Mouse (Mus musculus): ENCODE measurements around the gene Gzmd. TPM values are rescaled to one million over a fixed set of nuclear protein-coding genes. Genes with fewer than 3 reads are reported as not detected.
"Not testable (repeated sequence)": the region's sequence is repeated elsewhere in the genome, so short reads cannot be mapped to it uniquely, and the experiment has no call there.

Gzmd gene
- polyA plus RNA-seq (2014; fragmentation: Nextera tagmentation; extraction: Ambion mirVana) = not detected in 2 replicates

DNA sequence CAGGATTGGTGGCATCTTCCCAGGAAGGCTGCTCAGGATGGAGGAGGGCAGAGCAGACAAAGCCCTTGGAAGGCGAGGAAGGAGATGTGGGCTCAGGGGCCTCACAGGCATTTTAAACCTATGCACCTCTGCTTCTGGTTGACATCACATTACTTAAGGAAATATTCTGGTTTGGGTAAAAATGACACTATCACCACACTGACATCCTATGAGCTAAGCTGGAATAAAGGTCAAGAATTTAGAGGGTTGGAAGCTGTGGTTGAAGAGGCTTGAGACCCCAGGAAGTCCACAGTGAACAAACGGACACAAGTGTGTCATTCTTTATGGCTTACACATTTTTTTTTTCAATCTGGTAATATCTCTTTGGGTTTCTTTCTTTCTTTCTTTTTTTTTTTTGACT is at the start of gene Gzmd:
TSS of gene Gzmd (minus strand) at position 101 of the 400 bp plus-strand sequence.
- H3K4me3 ChIP-seq (ENCODE audit: low read depth, low read length) = not testable (repeated sequence)

DNA sequence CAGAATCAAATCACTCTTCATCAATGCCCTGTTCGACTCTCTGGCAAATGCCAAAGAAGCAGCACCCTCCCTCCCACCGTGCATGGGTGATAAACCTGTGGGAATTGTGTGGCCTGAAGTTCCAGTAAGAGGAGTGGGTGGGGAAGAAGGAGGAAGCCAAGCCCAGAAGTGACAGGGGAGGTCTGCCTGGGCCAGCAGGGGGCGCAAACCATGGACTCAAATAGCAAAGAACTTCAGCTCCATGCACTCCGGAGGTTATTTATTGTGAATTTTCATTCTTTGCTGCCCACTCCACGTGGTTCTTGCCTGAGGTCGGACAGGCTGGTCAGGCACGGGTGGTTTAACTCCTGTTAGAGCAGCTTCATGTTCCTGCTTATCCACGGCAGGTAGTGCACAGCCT is 45.2 kb upstream of the Gzmd start:
- not testable (repeated sequence) for H3K4me2 ChIP-seq (replicated peaks; ENCODE audit: low read depth, low read length); H3K27ac ChIP-seq (ENCODE audit: low read depth, low read length); H3K9me3 ChIP-seq (ENCODE audit: control insufficient read depth, low read length); H3K4me1 ChIP-seq (replicated peaks; ENCODE audit: control insufficient read depth, insufficient read depth, low read length); ATAC-seq (ENCODE audit: low FRiP score); H3K27me3 ChIP-seq (ENCODE audit: control insufficient read depth, insufficient read depth, low read length); H3K9ac ChIP-seq (ENCODE audit: low read depth, low read length); H3K36me3 ChIP-seq (ENCODE audit: control insufficient read depth, insufficient read depth, low read length); H3K4me3 ChIP-seq (ENCODE audit: low read depth, low read length)
- DNase-seq (ENCODE audit: low spot score) = peak; percentile 75
- 29% methylated on average over 8 of the region's 8 CpGs for WGBS

More for the DNA sequence above, at the start of gene Gzmd:
- not testable (repeated sequence) for H3K9ac ChIP-seq (ENCODE audit: low read depth, low read length); ATAC-seq (ENCODE audit: low FRiP score); H3K4me1 ChIP-seq (replicated peaks; ENCODE audit: control insufficient read depth, insufficient read depth, low read length); H3K9me3 ChIP-seq (ENCODE audit: control insufficient read depth, low read length); H3K4me2 ChIP-seq (replicated peaks; ENCODE audit: low read depth, low read length); H3K27ac ChIP-seq (ENCODE audit: low read depth, low read length); DNase-seq (ENCODE audit: low spot score); H3K36me3 ChIP-seq (ENCODE audit: control insufficient read depth, insufficient read depth, low read length); H3K27me3 ChIP-seq (ENCODE audit: control insufficient read depth, insufficient read depth, low read length)
- 86% methylated on average over 2 of the region's 2 CpGs for WGBS

DNA sequence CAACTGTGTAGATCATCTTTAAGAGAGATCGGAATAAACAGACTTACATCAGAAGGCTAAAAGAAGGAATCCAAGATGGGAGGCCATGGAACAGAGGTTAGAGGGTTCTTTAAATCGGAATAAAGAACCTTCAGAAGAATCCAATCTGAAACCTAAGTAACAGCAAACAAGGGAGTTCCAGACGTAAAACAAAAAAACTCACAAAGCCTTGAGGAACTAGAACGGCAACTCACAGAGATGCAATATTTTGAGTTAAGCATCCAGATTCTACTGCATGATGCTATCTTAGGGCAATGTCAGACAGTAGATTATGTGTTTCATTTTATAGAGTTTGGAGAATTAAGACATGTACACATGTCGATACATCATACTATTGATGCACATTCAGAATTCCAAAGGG is 42.1 kb upstream of the Gzmd start, which contains the start of gene Gzmn:
TSS of gene Gzmn (minus strand) at position 101 of the 400 bp plus-strand sequence.
- Histone ChIP-seq H3K27ac (ENCODE audit: low read depth, low read length) (no peak within 1 kb of the TSS), H3K9ac (ENCODE audit: low read depth, low read length) (no peak within 1 kb of the TSS), H3K4me3 (ENCODE audit: low read depth, low read length) (no peak within 1 kb of the TSS), H3K4me2 (replicated peaks; ENCODE audit: low read depth, low read length) (no peak within 1 kb of the TSS), H3K9me3 (ENCODE audit: control insufficient read depth, low read length) (no peaks in the 10 kb centered on the region), H3K27me3 (ENCODE audit: control insufficient read depth, insufficient read depth, low read length) (no peaks in the 10 kb centered on the region), H3K36me3 (ENCODE audit: control insufficient read depth, insufficient read depth, low read length) (no peaks in the 10 kb centered on the region), H3K4me1 (replicated peaks; ENCODE audit: control insufficient read depth, insufficient read depth, low read length) (no peaks in the 10 kb centered on the region)
- 90% methylated on average over 5 of the region's 5 CpGs for WGBS
- ATAC-seq (ENCODE audit: low FRiP score) (no peak), DNase-seq (ENCODE audit: low spot score) (no peak)

DNA sequence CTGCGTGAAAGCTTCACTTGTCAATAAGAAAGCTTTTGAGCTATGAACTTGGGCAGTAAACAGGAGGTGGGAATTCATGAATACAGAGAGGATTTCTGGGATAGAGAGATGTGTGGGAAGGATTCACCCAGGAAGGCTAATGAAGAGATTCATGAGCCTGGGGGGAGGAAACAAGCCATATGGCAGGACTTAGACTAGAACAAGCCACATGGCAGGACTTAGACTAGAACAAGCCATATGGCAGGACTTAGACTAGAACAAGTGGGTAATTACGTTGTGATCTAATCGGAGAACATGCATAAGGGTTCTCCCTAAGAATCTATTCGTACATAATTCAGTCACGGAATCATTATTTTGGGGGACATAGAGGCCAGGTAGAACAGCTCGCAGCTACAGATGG is 41.0 kb upstream of the Gzmd start:
- Histone ChIP-seq H3K4me2 (replicated peaks; ENCODE audit: low read depth, low read length) (no peak overlapping the region), H3K27ac (ENCODE audit: low read depth, low read length) (no peak overlapping the region), H3K27me3 (ENCODE audit: control insufficient read depth, insufficient read depth, low read length) (no peaks in the 10 kb centered on the region), H3K9me3 (ENCODE audit: control insufficient read depth, low read length) (no peaks in the 10 kb centered on the region), H3K4me1 (replicated peaks; ENCODE audit: control insufficient read depth, insufficient read depth, low read length) (no peaks in the 10 kb centered on the region), H3K36me3 (ENCODE audit: control insufficient read depth, insufficient read depth, low read length) (no peaks in the 10 kb centered on the region), H3K4me3 (ENCODE audit: low read depth, low read length) (no peak overlapping the region), H3K9ac (ENCODE audit: low read depth, low read length) (no peak overlapping the region)
- 91% methylated on average over 6 of the region's 6 CpGs for WGBS
- ATAC-seq (ENCODE audit: low FRiP score) (no peak), DNase-seq (ENCODE audit: low spot score) (no peak)

DNA sequence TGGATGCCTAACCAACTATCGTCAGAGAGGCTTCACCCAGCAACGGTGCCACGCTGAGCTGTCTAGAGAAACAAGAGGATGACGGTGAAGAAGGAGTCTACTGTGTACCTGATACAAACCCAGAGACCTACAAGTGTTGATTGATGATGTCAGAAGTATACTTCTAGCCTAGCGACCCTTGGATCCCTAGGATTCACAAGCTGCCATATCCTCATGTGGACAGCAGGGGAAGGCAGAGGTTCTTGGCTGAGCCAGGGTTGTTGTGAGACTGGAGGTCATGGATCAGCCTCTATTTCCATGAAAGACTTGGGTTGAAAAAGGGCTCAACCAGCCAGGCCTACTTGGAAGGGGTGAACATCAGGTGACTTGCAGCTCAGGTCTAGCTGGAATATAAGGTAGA is 40.3 kb upstream of the Gzmd start:
- Histone ChIP-seq H3K4me3 (ENCODE audit: low read depth, low read length) (no peak overlapping the region), H3K27me3 (ENCODE audit: control insufficient read depth, insufficient read depth, low read length) (no peaks in the 10 kb centered on the region), H3K36me3 (ENCODE audit: control insufficient read depth, insufficient read depth, low read length) (no peaks in the 10 kb centered on the region), H3K9me3 (ENCODE audit: control insufficient read depth, low read length) (no peaks in the 10 kb centered on the region), H3K4me2 (replicated peaks; ENCODE audit: low read depth, low read length) (no peak overlapping the region), H3K4me1 (replicated peaks; ENCODE audit: control insufficient read depth, insufficient read depth, low read length) (no peaks in the 10 kb centered on the region), H3K9ac (ENCODE audit: low read depth, low read length) (no peak overlapping the region), H3K27ac (ENCODE audit: low read depth, low read length) (no peak overlapping the region)
- ATAC-seq (ENCODE audit: low FRiP score) (no peak), DNase-seq (ENCODE audit: low spot score) (no peak)
- 91% methylated on average over 5 of the region's 5 CpGs for WGBS

DNA sequence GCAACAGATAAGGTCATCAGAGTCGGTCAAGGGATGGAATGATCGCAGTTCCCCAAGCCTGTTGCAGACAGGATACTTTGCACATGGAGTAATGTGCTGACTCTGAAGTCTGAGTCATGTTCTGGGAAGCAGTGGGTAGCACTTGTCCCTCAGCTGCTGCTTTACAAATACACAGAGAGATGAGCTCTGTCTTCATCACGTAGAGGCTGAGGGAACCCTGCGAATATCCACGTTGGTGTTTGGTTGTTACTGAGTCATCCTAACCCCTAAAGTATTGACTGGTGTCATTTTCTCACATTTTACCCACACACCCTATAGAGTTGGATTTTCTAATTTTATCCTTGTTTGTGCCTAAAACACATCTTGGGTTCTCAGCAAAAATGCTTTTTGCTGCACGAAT is 35.6 kb upstream of the Gzmd start:
- Histone ChIP-seq H3K9me3 (ENCODE audit: control insufficient read depth, low read length) (no peaks in the 10 kb centered on the region), H3K27ac (ENCODE audit: low read depth, low read length) (no peak overlapping the region), H3K36me3 (ENCODE audit: control insufficient read depth, insufficient read depth, low read length) (no peaks in the 10 kb centered on the region), H3K4me1 (replicated peaks; ENCODE audit: control insufficient read depth, insufficient read depth, low read length) (no peaks in the 10 kb centered on the region), H3K4me3 (ENCODE audit: low read depth, low read length) (no peak overlapping the region), H3K4me2 (replicated peaks; ENCODE audit: low read depth, low read length) (no peak overlapping the region), H3K27me3 (ENCODE audit: control insufficient read depth, insufficient read depth, low read length) (no peaks in the 10 kb centered on the region), H3K9ac (ENCODE audit: low read depth, low read length) (no peak overlapping the region)
- no peak for ATAC-seq (ENCODE audit: low FRiP score)
- DNase-seq (ENCODE audit: low spot score) = no peak
- WGBS = 79% methylated on average over 6 of the region's 6 CpGs

DNA sequence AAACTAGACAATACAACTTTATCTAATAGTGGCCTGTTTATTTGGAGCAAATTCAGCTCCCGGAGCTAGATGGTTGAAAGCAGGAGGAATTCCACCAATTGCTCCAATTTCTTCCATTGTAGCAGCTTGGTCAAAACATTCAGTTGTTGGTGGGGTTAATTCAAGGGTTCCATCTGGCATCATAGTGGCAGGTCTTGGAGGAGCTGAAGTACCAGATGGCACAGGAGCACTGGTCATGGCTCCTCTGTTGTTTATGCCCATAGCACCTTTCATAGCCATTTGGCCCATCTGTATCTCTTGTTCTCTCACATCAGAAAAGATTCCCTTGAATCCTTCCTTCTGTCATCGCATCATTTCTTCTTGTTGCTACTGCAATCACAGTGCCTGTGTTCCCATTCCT is 29.7 kb upstream of the Gzmd start:
- H3K9ac ChIP-seq (ENCODE audit: low read depth, low read length) = no peak overlapping the region
- WGBS = 93% methylated on average over 2 of the region's 2 CpGs
- H3K27ac ChIP-seq (ENCODE audit: low read depth, low read length) = no peak overlapping the region
- H3K4me1 ChIP-seq (replicated peaks; ENCODE audit: control insufficient read depth, insufficient read depth, low read length) = no peaks in the 10 kb centered on the region
- H3K9me3 ChIP-seq (ENCODE audit: control insufficient read depth, low read length) = no peaks in the 10 kb centered on the region
- no peak overlapping the region for H3K4me3 ChIP-seq (ENCODE audit: low read depth, low read length)
- H3K36me3 ChIP-seq (ENCODE audit: control insufficient read depth, insufficient read depth, low read length) = no peaks in the 10 kb centered on the region
- H3K27me3 ChIP-seq (ENCODE audit: control insufficient read depth, insufficient read depth, low read length) = no peaks in the 10 kb centered on the region
- DNase-seq (ENCODE audit: low spot score) (no peak), ATAC-seq (ENCODE audit: low FRiP score) (no peak)
- no peak overlapping the region for H3K4me2 ChIP-seq (replicated peaks; ENCODE audit: low read depth, low read length)

DNA sequence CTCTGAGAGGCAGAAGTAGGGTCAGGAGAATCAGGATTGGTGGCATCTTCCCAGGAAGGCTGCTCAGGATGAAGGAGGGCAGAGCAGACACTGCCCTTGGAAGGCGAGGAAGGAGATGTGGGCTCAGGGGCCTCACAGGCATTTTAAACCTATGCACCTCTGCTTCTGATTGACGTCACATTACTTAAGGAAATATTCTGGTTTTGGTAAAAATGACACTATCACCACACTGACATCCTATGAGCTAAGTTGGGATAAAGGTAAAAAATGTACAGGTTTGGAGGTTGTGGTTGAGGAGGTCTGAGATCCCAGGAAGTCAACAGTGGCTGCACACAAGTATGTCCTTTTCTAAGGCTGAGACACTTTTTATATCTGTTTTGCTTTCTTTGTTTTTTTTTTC is 27.1 kb upstream of the Gzmd start, which contains the start of gene Gzmg:
TSS of gene Gzmg (minus strand) at position 101 of the 400 bp plus-strand sequence.
- not testable (repeated sequence) for H3K27me3 ChIP-seq (ENCODE audit: control insufficient read depth, insufficient read depth, low read length); H3K4me1 ChIP-seq (replicated peaks; ENCODE audit: control insufficient read depth, insufficient read depth, low read length); H3K9ac ChIP-seq (ENCODE audit: low read depth, low read length); H3K36me3 ChIP-seq (ENCODE audit: control insufficient read depth, insufficient read depth, low read length); H3K9me3 ChIP-seq (ENCODE audit: control insufficient read depth, low read length); ATAC-seq (ENCODE audit: low FRiP score); H3K27ac ChIP-seq (ENCODE audit: low read depth, low read length); H3K4me3 ChIP-seq (ENCODE audit: low read depth, low read length); H3K4me2 ChIP-seq (replicated peaks; ENCODE audit: low read depth, low read length); DNase-seq (ENCODE audit: low spot score)
- WGBS = 71% methylated on average over 2 of the region's 2 CpGs

DNA sequence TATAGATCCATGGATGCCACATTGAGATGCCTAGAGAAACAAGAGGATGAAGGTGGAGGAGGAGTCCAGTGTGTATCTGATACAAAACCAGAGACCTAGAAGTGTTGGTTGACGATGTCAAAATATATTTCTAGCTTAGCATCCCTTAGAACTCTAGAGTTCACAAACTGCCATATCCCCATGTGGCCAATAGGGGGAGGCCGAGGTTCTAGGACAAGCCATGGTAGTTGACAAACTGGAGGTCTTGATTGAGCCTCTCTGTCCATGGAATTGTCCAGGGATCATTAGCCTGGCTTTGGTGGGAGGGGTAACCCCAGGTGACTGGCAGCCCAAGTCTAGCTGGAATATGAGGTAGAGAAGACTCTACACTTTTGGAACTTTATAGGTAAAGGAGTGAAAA is 22.9 kb upstream of the Gzmd start:
- no peak for DNase-seq (ENCODE audit: low spot score)
- Histone ChIP-seq H3K27me3 (ENCODE audit: control insufficient read depth, insufficient read depth, low read length) (no peaks in the 10 kb centered on the region), H3K4me3 (ENCODE audit: low read depth, low read length) (no peak overlapping the region), H3K27ac (ENCODE audit: low read depth, low read length) (no peak overlapping the region), H3K9me3 (ENCODE audit: control insufficient read depth, low read length) (no peaks in the 10 kb centered on the region), H3K4me2 (replicated peaks; ENCODE audit: low read depth, low read length) (no peak overlapping the region), H3K4me1 (replicated peaks; ENCODE audit: control insufficient read depth, insufficient read depth, low read length) (no peaks in the 10 kb centered on the region), H3K36me3 (ENCODE audit: control insufficient read depth, insufficient read depth, low read length) (no peaks in the 10 kb centered on the region), H3K9ac (ENCODE audit: low read depth, low read length) (no peak overlapping the region)
- ATAC-seq (ENCODE audit: low FRiP score) = no peak
- WGBS = 70% methylated on average over 2 of the region's 2 CpGs
